Mouse (Mus musculus) fibroblast of lung, adult 2 months (primary cell): ENCODE measurements around the gene Mybbp1a.

Experiments used
- DNase-seq: peaks from one replicate; pipeline ENCODE4 v3.0.0-alpha.2; 2011; ENCODE audit warnings: low read depth

The Mybbp1a gene

DNA sequence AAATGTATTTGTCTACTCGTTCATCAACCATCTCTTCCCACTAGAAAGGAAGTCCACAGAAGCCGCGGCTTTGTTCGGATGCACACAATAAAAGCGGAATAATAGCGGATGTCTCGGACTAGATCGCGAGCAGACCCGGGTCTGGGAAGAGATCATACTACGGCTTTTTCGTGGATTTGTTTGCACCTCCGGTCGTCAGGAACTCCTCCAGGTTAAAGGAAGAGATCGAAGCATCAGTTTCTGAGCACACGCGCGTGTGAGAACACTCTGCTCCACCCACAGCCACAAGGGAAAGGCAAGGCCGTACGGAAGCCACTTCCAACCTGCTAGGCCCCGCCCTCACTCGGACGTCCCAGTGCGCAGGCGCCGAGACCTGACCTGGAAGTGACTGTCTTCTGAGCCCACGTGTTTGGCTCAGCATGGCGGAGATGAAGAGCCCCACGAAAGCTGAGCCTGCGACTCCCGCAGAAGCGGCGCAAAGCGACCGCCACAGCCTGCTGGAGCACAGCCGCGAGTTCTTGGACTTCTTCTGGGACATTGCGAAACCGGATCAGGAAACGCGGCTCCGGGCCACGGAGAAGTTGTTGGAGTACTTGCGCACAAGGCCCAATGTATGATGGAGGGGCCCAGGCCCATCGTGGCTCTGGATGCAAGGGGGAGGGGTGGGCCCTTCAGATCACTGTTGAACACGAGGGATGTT, at the start of gene Mybbp1a:
Mybbp1a (plus strand) TSS at position 391 of the 700 bp plus-strand sequence.
- DNase-seq: peak; percentile 90

DNA sequence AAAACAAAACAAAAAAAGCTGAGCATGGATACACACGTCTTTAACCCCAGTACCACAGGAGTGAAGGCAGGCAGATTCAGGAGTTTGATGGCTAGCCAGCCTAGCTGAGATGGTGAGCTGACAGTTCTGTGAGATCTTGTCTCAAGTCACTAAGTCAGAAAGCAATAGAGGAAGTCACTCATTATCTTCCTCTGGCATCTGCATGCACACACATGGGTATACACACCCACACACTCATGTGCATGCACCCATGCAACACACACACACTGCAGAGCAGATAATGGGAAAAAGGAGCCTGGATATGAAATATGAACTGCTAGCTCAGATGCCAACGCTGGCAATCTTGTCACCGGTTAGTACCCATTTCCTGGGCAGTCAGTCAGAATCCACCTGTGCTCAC, 47.9 kb upstream of the Mybbp1a start:
- no peak for DNase-seq

DNA sequence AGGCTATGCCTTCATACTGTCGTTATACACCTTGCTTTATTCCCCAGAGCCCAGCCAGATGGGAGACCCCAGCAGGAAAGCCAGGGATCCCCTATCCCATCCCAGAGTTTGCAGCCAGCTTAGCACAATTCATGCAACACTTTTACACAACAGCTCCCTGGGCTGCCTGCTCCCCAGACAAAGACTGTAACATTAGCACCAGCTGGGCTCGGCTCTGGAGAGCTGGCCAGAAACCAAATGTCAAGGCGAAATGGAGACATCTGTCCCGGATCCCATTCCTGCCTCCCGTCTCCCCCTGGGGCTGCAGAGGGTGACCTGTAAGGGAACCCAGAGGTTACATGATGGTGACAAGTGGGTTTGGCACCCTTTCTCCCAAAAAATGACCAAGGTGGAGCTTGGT, 47.5 kb upstream of the Mybbp1a start:
- DNase-seq: no peak

DNA sequence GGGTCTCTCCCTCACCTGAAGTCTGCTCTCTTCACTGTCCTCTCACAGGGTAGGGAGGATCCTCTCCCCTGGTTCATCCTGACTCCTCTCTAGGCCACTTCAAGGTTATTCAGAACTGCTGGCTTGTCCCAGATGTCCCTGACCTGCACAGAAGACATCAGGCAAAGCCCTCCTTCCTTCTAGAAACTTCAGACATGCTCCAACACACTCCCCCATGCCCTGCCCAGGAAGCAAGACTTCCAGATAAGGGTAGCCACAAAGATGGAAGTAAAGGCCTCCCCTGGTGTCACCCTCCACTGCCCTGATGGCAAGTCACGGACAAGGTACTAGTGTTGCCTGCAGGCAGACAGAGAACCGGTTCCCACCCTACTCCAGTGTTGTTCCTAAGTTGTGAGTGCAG, 46.5 kb upstream of the Mybbp1a start:
- DNase-seq: no peak

DNA sequence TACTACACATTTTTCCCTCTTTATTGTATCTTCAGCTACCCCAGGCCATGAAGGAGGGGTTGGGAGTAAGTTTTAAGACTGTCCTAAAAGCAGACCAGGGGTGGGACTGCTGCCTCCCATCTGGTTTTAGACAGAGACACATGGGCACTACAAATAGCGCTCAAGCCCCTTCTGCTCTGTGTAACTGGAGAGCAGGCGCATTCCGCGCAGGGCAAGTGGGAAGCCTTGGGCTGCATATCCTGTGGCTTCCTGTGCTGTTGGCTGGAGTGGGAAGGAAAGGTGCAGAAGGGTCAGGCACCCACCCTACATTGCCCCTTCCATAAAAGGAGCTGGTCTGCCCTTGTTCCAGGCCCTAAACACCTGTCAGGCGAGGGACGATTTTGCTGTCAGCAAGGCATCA, 45.5 kb upstream of the Mybbp1a start:
- no peak for DNase-seq

DNA sequence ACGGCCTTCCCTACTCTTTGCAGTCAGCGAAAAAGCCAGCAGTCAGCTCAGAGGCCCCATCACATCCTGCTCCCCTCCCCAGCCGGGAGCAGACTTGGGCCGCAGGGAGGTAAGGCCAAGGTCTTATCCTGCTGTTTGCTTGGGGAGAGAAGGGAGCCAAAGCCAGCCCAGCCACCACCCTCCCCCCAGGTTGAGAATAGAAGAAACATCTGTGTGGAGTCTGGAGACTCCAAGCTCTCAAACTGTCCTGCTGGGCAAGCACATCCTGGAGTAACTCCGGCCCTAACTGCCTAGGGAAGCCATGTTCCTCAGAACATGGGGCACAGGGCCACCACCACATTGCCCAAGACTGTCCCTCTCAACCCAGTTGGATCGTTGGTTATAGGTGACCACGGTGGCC, 44.5 kb upstream of the Mybbp1a start:
- no peak for DNase-seq

DNA sequence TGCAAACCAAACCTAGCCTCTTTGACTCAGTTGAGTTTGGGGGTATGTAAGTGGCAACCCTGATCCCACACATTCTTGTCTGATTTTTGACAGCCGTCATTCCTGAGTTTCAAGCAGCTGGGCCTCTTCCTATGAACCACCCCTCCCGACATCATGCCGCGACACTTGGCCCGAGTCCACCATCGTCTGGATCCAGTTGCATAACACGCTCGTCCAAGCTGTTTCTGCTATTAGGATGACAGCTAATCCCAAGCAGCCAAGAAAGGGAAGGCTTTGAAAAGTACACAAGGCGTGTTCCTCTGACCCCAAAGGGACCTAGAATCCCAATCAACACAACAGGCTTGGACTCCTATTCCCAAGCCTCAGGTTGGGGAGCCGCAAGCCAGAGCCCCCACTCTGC, 44.1 kb upstream of the Mybbp1a start:
- peak; percentile 16 for DNase-seq

DNA sequence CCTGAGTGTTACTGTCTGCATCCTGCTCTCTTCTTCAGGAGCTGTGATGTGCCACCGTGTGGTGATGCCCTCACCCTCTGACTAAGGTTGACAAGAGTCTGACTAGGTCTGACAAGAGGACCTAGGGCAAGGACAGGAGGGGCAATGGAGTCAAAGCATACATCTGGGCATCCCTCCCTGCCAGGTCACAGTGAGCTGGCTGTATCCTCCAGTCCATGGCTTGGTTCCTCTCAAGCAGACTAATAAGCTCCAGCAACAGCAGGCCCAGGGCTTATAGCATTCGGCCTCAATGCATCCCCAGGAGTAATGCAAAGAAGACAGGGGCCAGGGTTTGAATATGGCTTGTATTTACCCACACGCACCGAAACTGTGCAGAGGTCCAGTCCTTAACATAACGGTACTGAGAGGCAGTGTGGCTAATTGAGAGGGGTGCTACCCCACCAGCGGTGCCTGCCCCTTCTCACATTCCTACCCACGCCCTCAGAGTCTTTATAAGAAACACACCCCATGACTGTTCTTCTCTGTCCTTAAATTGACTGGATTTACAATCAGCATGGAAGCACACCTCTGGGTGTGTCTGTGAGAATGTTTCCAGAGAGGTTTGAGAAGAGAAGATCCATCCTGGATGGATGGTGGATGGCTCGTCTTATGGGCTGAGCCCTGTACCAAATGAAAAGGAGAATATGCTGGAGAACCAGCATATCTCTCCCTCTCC, 43.2 kb upstream of the Mybbp1a start:
- no peak for DNase-seq

DNA sequence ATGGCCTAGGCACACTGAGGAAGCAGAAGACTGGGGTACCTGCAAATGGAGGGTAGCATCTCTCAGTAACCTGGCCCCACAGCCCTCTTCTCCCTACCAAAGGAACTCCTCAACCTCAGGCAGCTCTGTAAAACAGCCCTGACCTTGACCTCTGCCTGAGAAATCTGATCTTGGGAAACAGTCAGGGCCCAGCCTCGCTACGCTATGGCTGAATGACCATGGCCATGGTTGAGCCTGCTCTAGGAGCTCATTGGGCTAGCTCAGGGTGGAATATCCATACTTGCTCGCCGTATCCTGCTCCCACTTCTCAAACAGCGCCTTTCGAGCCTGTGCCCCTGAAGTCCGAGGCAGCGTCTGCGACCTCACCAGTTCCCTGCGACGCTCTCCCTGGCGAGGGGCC, 40.1 kb upstream of the Mybbp1a start:
- no peak for DNase-seq

DNA sequence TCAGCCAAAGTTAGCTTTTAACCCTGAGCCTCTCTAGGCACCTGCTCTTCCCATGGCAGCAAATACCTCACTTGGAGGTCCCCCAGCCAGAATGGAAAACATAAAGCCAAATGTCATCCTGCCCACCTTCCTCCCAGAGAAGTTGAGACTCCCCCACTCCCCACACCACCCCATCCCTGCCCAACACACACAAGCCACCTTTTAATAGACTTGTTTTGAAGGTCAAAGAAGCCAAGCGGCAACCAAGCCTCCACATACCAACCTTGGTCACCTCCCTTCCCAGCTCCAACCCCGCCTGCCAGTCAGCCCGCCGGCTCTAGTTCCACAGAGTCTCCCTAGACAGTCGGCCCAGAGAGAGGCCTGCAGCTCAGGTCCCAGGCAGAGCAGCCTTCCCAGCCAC, 39.1 kb upstream of the Mybbp1a start:
- DNase-seq: no peak

DNA sequence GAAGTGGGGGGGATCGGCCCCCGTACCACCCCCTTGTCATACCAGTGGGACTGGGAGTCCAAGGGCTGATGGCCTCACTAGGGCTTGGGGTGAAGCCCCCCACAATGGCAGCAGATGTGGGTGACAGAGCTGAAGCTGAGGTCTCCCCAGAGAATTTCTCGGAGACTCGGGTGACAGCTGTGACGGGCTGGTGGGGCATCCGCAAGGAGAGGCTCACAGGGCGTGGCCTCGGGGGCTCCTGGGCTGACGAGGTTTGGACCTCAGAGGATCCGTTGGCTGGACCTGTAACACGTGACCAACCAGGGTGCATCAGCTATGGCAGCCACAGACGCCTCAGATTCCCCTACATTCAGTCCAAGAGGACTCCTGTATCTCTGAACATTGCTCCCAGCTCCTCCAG, 38.2 kb upstream of the Mybbp1a start:
- DNase-seq: no peak

DNA sequence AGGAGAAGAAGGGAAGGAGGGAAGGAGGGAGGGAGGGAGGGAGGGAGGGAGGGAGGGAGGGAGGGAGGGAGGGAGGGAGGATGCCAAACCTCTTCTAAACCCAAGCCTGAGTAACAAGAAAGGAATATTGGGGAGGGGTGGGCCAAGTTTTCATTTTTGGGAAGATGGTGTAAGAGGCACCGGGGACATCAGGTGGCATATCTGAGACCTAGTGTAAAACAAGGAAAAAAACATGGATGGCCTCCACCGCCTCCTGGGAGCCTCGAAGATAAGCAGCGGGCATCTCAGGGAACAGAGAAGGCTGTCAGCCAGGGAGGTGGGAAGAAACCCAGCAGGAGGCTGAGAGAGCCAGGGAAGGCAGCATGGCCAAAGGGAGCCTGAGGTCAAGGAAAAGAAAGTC, 35.6 kb upstream of the Mybbp1a start:
- DNase-seq: no peak

DNA sequence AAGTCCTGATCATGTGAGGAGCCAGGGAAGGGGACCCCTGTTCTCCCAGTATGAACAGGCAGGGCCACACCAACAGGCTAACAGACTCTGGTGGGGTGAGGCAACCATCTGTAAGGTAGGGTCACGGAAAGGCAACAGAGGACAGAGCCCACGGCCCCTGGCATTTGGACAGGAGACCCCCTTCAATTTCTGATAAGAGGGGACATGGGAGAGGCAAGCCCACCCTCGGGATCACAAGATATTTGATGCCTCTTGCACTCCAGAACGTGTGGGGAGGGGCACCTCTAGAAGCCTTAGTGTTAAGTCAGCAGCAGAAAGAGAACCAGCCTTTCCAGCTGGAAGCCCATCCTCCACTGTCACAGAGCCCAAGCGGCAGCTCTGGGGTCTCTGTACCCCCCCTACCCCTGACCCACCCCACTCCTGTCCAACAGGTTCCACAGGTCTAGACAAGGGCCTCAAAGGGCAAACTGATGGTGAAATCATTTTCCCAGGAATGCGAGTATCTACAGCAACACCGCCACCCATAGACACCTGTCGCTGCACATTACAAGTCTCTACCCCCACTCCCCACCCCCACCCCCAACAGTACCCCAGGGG, 35.0 kb upstream of the Mybbp1a start:
- no peak for DNase-seq

DNA sequence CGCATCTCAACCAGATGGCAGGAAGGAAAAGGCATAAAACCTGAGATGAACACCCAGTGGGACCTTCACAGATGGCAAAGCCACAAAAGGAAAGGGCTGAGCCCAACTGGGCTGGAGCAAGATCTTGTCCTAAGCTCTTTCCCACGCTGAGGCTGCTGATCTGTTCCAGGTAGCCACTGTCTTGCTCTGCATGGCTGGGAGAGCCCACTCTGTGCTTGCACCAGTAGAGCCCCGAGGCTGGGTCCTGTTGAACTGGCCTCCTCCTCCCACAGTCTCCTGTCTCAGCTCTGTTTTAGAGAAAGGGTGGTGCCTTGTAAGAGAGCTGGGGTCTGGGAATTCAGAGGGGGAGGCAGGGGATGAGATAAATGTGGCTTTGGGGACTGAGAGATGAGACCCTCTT, 34.1 kb upstream of the Mybbp1a start:
- DNase-seq: no peak

DNA sequence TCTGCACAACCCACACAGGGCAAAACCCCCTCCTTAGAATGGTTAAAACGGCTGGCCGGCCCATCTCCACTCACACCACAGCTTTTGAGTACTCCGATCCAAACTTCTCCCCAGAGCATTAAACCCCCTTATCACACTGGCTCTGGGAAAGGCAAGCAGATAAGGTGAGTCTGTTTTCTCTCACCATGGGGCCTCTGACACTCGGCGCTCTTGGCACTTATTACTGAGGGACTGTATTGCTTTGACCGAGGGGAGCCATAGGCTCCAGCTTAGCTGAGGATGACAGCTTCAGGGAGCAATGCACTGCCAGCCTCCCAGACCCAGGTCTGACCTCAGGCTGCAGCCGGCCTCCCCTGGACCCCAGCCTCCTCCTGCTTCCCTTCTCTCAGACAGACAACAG, 33.6 kb upstream of the Mybbp1a start:
- no peak for DNase-seq

DNA sequence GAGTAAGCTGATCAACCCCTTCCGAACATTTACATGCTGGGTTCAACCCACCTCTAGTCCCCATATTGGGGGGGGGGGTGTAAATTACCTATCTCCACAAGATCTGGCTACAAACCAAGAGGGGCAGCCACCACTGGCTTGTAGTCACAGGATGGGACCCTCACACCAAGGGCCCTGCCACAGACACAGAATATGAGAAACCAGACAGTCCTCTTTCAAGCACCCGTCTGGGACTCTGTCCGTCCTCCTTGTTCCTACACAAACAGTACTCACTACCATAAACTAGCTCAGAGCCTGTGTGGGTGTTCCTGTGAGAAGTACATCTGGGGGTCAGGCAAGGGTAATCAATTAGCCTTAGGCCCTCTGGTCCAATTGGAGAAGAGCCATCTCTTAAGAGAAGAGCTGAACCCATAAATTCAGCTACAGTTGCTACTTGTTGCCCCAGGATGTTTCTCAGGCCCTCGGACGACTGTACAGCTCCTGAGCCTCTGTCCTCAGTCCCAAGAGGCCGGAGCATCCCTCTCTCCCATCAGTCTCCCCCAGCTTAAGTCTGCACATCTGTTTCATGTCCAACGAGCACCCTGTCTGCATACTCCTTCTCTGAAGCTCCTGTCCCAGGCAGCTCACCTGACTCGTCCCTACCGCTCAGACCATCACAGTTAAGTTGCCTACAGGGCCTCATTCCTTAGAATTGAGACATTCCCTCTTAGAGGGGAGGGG, 32.5 kb upstream of the Mybbp1a start:
- DNase-seq: no peak

DNA sequence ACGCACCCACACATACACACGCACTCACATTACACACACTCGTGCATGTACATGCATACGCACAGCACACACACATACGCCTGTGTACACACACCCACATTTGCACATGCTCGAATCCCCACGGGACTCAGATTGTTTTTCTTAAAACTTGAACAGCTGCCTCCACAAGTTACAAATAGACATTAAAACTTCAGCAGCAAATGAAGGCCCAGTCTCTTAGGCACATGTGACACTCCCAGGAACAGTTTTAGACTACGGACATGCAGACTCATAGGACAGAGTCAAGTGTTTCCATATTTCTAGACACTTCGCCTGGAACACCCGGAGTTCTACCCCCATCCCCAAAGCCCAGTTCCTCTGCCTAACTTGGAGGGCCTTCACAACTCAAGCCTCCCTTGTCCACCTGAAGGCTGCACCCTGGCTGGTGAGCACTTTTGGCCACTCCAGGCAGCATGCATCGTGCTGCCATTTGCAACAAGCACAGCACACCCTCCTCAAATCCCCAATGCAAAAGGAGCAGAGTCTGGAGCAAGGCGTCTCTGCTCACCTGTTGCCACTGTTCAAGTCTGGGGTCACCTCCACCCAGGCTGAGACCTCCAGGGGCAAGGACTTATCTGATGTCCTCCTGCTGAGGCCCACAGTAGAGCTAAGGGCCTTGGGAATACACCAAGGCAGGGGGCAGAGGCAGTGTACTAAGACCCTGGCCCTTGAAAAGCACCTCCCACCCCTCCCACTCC, 31.3 kb upstream of the Mybbp1a start:
- DNase-seq: no peak

DNA sequence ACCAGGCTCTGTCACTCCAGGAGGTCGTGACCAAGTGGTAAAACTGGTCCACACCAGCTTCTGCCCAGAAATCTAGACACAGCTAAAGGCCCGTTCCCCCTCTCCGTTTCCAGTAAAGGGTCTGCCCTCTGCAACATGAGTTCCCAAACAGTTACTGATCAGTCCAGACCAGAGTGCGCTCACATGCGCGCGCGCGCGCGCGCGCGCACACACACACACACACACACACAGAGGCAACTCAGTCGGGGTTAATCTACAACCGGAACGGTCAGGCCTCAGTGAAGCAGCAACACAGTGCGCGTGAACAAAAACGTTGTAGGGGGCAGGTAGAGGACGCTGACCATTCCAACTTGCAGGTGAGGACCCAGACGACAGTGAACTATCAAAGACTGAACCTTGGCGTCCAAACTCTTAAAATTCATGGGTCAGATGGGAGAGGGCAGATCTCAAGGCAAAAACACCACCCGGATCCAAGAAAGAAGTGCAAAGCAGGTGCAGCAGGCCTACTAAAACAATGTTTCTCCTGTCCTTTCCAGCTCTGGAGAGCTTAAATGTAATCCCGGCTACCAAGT, 30.5 kb upstream of the Mybbp1a start:
- DNase-seq: no peak

DNA sequence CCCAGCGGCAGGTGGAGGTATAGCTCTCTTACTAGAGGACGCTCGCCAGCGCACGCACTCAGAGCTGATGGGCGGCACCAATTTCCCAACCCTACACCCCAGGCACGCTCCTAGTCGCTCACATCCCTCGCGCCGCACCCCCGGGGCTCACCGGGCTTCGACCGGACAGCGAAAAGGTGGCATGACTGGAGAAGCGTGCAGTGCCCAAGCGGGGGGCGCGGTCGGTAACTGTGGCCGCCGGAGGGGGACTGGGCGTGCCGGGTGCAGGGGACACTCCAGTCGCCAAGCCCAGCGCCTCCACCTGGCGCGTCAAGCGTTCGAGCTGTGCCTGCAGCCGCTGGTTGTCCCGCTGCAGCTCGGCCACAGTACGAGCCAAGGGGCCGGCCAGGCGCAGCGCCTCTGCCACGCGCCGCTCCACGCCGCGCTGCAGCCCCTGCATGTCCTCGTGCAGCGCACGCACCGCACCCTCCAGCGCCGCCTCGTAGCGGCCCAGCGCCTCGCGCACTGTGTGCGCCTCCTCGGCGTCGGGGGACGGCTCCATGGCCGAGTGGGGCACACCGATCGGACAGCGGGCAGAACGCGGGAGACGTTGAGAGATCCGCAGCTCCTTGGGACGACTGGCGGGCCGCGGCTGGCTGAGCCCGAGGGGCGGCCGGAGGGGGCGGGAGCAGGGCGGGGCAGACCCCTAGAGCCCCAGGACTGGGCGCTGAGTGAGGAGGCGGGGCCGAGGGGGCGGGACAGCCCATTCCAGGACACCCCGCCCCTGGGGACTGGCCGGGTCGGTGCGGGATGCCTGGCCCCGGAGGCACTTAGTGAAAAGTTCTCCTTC, 29.8 kb upstream of the Mybbp1a start, which contains the start of gene Smtnl2:
Smtnl2 (minus strand) TSS at position 621 of the 829 bp plus-strand sequence.
- DNase-seq: no peak

DNA sequence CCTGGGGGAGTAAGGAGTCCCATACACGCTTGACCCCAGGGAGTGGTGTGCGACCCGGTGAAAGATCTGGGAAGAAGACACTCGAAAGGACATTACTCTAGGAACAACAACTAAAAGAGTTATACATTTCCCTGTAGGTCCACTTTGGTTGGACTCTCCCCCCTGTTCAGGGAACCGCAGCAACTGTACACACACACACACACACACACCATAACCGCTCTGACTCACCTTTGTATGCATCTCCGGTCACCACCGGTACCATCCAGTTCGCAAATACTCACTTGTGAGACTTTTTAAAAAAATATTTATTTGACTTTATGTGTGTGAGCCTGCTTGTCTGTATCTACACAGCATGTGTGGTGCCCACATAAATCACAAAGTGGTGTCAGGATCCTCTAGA, 29.2 kb upstream of the Mybbp1a start:
- no peak for DNase-seq

DNA sequence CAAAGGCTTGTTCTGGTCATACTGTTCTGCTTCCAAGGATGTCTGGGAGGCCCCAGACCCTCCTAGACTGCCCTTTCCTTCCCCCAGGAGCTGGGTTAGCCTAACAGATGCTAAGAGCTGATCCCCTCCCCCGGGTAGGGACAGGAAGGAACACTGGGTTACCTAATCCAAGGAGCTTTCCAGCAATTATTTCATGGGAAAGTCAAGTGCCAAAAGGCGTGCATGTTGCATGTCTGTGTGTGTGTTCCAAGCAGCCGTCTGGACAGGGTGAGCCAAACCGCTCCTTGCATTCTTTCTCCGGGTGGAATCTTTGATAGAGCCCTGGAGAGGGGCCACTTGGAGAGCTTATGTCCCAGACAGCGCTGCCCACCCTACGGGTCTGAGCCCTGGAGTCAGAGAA, 28.1 kb upstream of the Mybbp1a start:
- no peak for DNase-seq
